10 mouse cellular contexts compared by ENCODE assay signal in genomic region chr4:135120342-135121100, GRCm38 (mm10). TPM values are rescaled to one million over a fixed set of nuclear protein-coding genes. Genes with fewer than 3 reads are reported as not detected.
A peak's percentile ranks its signal among the peaks of the same experiment; 100 is the strongest.
DNase-seq lines count a peak whose midpoint lies in the region; ATAC-seq and TF ChIP-seq lines count a peak whose summit lies in the region.
"Had no signal": no experiment of that assay in that cellular context is flagged by ENCODE, and none has a peak within 500 bp of the region (broad histone marks: within the 10 kb centered on the region; RNA-seq: fewer than 3 reads in every experiment).

Gene Runx3 (plus strand): TSS chr4:135120652.

- peak; percentile 94 for ATAC-seq in common myeloid progenitor, adult 5-6 weeks (replicated peaks; ENCODE audit: low read depth, poor library complexity, severe bottlenecking)
- peak; percentile 37; the same call in 1 of the 2 replicates for ATAC-seq in liver, embryonic 14.5 days (ENCODE audit: insufficient read depth)

- no peak within 1 kb of the TSS for H3K4me2 ChIP-seq in liver, embryonic 14.5 days (ENCODE audit: low read depth)

- no peaks in the 10 kb centered on the region for H3K36me3 ChIP-seq in liver, embryonic 14.5 days (replicated peaks; ENCODE audit: control insufficient read depth, insufficient read depth, low read depth)

- intact Hi-C loops in left cerebral cortex, postnatal 36 days (cut with DNase I): no loop called here

- H3K4me1 ChIP-seq in liver, embryonic 14.5 days (replicated peaks; ENCODE audit: control insufficient read depth in 2 of 2, insufficient read depth in 2 of 2, low read length in 1 of 2): no peaks in the 10 kb centered on the region

- no peaks in the 10 kb centered on the region for H3K27me3 ChIP-seq in liver, embryonic 14.5 days (ENCODE audit: control insufficient read depth, insufficient read depth, low read length)

- no peak within 1 kb of the TSS for H3K4me3 ChIP-seq in liver, embryonic 14.5 days (ENCODE audit: insufficient read depth in 1 of 2, low read depth in 2 of 2, low read length in 2 of 2)

- H3K9ac ChIP-seq in liver, embryonic 14.5 days (replicated peaks): no peak within 1 kb of the TSS

- WGBS in liver, embryonic 14.5 days (ENCODE audit: insufficient replicate concordance): 36% methylated on average over 18 of the region's 18 CpGs

- peak; percentile 92 for DNase-seq in heart, adult 11 months
- DNase-seq in heart, adult 8-10 months (ENCODE audit: low spot score): no peak
- peak; percentile 22 to 43 (median 22) for DNase-seq in liver, embryonic 14.5 days (ENCODE audit: low read depth in 3 of 3, low spot score in 3 of 3)
- peak; percentile 70 to 72 for DNase-seq in spleen, postnatal 36 days (ENCODE audit: low spot score in 2 of 2)
- no peak for DNase-seq in testis, postnatal 14 days (ENCODE audit: low spot score)
- no peak for DNase-seq in left cerebral cortex, postnatal 36 days (ENCODE audit: low spot score in 2 of 2)
- no peak for DNase-seq in right cerebral cortex, adult 18-20 months
- DNase-seq: cerebellum, adult 11-12 months had no signal

- no peak within 1 kb of the TSS for H3K27ac ChIP-seq in liver, embryonic 14.5 days
- H3K27ac ChIP-seq: kidney, postnatal 0 days had no signal

- TF ChIP-seq EP300 in liver, embryonic 14.5 days (IDR thresholded peaks at IDR 0.05; ENCODE audit: low read depth): no peak

- H3K9me3 ChIP-seq in liver, embryonic 14.5 days (ENCODE audit: control insufficient read depth, low read length): no peaks in the 10 kb centered on the region

- TF ChIP-seq CTCF in liver, embryonic 14.5 days (IDR thresholded peaks at IDR 0.05; ENCODE audit: low read depth): no peak

RNA-seq across cellular contexts. Expression of gene Runx3, which starts in this region (rescaled TPM):
- under 1 TPM; 0.35 to 0.69 (median 0.49) TPM for total RNA-seq in heart, adult 8-10 months (2022)
- total RNA-seq in common myeloid progenitor, adult 5-6 weeks (2017): 8.9 and 20.1 TPM in 2 replicates
- 1.2 and 1.3 TPM in 2 replicates for polyA plus RNA-seq in liver, embryonic 14.5 days (2012; rRNA removed)
- polyA plus RNA-seq in liver, embryonic 14.5 days (2014; fragmentation: Nextera tagmentation; extraction: Ambion mirVana): 0.99 and 1.00 TPM in 2 replicates
- not detected for total RNA-seq in left cerebral cortex, postnatal 36 days (2021)

Comparison
In these comparisons a context has a peak if more than half of its experiments do, and no peak if none do; other contexts are left out.
1. DNase-seq: peak in heart, adult 11 months (single experiment), liver, embryonic 14.5 days (3 of 3) and spleen, postnatal 36 days (2 of 2); none in heart, adult 8-10 months (single experiment), testis, postnatal 14 days (single experiment), left cerebral cortex, postnatal 36 days (0 of 2) and right cerebral cortex, adult 18-20 months (single experiment).